Mouse (Mus musculus) kidney, adult 2 months (tissue): ENCODE data around the gene Nell2.

ENCODE experiments used
- CTCF ChIP-seq: fragments of 200-500 bp; conservative IDR thresholded peaks from 2 replicates; pipeline ENCODE4 v1.5.1; 2011; ENCODE audit warnings: low read depth, mild to moderate bottlenecking, control low read depth, low read length, moderate library complexity, mixed read lengths; ENCODE audit not compliant: insufficient read depth, insufficient read length
- POLR2A ChIP-seq: fragments of 200-500 bp; IDR thresholded peaks from one replicate; pipeline ENCODE4 v1.6.1; 2011; ENCODE audit warnings: low read depth, low read length, control low read depth

DNA sequence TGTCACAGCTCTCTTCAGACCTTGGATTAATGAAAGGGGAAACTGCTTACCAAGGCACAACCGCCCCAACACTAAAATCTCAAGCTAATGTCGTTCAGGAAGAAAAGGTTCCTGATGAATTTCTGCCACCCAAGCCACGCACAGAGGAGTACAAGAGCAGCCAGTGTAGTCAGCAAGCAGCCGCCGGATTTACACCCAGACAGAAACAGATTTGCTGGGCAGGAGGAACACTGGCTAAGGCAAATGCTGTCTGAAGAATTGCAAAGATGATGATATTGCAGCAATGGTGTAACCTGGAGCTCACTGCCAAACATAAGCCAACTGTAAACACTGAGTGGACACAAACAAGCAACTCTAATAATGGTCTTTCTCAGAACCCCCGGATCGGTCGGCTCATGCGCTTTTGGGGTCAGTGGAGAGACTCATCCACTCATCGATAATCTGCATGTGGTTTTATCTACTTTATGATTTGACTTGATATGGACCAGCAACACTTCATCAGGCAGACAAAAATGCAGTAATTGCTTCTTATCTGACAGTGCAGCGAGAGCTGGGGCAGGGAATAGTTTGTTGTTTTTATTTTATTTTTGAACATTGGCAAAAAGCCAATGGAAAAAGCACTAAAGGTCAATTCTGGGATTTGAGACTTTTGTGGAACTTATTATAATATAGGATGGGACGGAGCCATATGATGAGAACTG is 389.5 kb downstream of the Nell2 start:
- no peak for TF ChIP-seq POLR2A
- no peak for TF ChIP-seq CTCF
